Mouse (Mus musculus) cerebellum, postnatal 4 days (tissue): ENCODE results near the gene Usp15.

Experiments
- DNase-seq, 2 experiments: peaks; one replicate each; pipeline ENCODE4 v3.0.0; 2022; ENCODE audit warnings: low spot score in 2 of 2, mixed read lengths in 1 of 2

The Usp15 gene

DNA sequence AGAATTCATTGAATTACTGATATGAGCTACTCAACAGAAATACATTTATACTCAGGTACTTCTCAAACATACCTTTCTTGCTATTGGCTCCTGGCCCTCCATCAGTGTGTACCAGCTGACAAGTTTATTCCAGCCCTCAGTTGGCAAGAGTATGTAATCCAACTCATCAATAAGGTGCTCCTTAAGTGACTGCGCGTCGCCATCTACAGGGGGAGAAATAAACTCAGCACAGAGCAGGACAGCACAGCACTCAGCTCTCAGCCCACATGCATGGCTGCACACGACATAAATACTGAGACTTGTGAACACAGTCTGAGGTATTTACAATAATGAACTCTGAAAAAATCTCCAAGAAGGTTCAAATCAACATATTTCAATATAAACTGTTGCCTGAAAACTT, 21.0 kb downstream of the Usp15 start:
- no peak for DNase-seq

DNA sequence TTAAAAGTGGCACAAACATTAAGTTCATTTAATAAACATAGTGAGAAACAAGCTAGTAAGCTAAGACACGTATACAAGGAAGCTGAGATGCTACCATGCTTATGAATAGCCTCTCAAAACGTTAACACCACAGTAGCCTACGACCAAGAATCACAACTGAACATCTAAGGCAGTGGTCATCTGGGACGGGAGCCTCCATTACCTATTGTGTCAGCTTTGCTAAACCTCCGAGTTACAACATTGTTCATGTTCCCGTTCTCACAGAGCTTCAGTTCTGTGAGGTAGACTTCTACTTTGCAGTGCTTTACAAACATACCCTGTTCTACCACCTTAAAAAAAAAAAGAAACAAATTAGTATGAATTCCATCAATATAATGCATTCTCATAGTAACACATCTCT, 25.9 kb downstream of the Usp15 start:
- DNase-seq: no peak

DNA sequence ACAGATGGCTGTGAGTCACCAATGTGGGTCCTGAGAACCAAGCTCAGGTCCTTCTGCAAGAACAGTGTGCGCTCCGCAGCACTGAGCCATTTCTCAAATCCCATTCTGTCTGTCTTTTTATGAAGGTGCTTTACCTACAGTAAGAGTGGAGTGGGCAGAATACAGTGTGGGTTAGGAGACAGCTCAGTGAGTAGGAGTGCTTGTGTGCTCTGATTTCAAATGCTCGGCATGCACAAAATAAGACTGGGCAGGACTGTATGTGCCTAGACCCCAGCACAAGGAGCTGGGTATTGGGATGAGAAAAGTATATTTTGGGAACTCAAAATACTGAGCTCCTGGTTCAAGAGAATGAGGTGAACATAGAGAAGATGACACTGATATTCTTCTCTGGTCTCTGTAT, 31.3 kb downstream of the Usp15 start:
- no peak for DNase-seq

DNA sequence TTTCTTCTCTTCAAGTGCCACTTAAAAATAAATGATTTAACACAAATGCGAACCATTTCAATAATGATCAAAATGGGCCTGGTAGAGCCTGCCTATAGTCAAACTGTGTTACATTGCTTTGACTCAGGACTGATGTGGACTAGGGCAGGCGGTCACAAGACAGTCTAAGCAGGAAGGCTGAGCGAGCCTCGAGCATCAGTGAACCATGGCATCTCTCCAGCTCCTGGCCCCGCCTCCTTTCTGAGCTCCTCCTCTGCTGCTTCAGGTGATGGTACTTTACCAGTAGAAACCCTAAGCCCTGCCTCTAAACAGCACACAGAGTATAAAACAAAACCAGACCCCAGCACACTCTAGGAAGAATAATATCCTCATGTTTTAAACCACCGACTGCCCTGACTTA, 36.3 kb downstream of the Usp15 start:
- DNase-seq: no peak

DNA sequence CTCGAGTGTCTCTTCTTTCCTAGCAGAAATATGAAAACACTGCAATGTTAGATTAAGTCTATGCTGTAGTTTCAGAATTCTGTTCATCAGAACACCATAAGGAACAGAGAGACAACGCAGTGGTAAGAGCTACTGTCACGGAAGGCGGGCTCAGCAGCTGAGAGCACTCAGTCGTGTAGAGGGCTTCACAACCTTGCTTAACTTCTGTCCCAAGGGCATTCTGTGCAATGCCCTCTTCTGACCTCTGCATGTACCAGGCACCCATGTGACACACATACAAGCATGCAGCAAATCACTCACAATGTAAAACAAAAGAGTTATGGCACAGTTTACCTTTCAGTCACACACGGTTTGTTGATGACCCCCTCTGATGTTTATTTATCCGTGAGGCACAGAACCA, 37.5 kb downstream of the Usp15 start:
- no peak for DNase-seq

DNA sequence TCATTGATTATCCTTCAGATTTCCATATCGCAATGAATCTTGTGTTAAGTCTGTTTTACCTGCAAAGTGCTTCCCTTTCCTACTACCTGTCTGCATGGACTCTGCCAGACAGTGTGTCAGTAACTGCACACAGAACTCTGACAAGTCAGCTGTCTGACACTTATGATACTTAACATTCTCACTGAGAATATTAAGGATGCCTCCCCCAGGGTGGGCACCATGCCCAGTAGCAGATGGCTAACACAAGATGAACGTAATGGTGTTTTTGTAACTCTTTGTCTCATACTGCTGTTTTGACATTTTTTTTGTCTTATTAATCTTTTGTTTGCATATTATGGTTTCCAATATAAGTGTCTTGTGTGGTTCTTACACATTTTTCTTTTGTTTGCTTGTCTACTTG, 40.4 kb downstream of the Usp15 start:
- DNase-seq: peak in 1 of 2 experiments; percentile 27

DNA sequence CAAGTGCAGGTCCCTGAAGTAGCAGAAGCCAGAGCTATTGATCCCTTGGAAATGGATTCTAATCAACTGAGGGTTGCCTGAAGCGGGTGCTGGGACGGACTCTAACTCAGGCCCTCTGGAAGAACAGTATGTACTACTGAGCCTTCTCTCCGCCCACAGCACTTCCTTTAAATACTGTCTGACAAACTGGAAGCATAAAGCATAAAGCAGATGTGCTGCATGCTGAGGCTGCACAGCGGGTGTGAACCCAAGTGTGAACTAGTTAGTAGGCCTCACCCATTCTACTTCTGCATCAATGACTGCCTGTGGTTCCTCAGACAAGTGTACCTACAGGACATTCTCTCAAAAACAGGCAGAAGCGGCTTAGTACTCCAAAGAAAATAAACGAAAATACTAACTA, 41.0 kb downstream of the Usp15 start:
- no peak for DNase-seq

DNA sequence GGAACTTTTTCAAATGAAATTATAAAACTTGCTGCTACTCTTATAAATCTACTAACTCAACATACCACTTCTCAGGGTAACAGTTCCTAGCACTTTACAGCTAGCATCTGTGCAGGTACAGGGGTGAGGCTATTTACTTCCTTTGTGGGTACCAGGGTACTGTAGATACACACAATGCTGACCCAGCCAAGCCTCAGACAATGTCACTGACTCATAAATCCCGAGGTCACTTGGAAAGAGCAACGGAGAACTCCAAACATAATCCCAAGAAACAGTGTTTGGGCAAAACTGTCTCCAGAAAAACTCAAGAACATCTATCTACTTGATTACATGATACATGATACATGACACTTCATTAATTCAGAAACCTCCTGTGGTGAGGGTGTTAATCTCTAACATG, 43.5 kb downstream of the Usp15 start:
- DNase-seq: no peak

DNA sequence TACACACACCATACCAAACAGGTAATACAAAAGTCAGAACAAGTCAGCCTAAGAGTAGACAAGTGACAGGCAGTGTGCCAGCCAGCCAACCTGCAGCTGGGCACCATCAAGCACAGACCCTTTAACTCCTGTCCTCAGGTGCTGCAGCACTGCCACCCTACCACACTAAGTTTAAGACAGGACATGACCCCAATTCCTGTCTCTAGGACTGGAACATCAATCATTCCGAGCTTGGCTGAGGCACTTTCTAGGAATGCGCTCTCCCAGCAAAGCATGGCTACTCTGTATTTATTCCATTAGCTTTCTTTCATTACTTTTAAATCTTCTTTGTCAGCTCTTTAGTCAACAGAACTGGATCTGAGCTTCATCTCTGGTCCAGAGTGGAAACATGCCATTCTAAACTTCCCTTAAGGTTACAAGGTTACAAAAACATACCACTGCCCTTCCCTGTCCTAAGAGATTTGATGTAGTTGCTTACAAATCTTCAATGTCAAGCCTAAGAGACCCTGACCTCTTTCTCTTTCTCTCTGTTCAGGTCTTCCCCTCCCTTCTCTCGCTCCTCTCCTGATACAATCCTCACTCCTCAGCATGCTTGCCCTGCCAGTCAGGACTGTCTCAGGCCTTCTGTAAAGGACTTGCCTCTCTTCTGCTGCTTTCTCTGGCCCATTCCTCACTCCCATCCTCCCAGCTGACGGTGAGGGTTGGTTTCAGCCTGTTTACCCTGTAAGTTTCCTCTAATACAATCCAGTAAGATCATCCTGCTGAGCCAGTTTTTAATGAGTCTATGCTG, 48.6 kb downstream of the Usp15 start:
- DNase-seq: no peak

DNA sequence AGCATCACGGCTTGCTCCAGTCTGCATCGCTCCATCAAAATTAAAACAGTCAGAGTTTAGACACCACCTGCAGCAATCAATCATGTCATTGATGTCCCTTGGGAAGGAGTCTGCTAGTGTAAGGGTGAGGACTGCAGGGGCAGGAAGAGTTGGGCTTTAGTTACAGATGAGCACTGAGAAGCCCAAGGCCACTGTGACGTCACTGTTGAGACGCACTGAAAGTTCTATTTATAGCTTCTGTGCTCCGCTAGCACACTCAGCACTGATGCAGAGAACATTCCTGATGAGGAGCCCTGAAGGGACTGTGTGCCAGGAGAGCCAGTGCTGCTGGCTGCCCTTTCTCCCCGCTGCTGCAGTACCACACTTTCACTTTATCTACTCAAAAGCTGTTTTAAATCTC, 49.6 kb downstream of the Usp15 start:
- DNase-seq: no peak

DNA sequence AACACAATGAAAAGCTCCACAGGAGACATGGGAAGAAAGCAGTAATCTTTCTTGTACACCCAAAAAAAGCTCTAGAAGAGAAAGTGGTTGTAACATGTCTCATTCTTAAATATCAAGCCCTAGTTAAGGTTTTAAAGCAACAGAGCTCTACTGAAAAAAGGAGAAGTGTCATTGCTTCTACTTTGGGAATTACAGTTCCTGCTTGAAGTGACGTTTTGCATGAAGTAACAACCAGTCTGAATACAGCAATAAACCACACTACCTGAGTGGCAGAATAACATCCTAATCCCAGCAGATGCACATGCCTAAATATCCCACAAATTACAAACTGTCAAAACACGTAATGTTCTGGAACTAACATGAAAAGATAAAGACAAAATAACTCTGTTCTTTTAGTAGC, 50.4 kb downstream of the Usp15 start:
- no peak for DNase-seq

DNA sequence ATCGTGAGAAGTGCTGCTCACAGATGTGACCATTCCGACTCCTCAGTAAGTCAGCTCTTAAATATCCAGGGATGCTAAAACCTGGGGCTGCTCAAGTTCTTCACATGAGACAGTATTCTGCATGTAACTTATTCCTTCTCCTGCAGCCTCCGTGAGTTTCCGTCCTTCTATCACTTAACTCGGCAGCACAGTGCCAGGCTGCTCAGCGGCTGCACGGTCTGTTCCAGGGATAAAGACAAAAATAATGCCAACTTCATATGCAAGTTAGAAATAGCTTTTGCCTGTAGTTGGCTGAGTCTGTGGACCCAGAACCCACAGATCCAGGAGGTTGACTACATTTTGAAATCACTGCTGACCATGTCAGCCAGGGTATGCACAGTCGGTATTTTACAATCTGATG, 52.5 kb downstream of the Usp15 start:
- no peak for DNase-seq

DNA sequence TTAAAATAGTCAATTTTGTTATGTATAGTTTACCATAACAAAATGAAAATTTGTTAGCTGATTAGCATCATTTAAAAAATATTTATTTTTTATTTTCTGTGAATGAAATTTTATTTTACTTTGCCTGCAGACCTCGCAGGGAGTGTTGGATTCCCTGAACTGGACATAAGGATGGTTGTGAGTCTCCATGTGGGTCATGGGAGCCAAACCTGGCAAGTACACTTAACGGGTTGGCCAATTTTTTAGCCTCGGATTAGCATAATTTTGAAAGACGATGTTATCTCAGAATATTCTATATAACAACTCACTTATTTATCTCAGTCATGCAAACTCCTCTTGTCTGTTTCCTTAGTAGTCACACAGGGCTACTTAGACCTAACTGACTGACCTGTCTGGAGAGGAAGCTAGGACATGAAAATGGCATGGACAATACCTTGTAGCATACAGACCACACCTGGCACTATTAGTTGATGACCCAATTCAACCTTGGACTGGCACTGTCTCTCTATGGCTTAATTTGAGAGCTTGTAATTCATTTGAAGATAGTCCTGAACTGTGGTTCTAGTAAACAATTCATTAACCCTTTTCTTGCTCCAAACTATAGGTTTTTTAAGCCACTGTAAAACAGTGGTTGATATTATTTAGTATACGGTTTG, 54.3 kb downstream of the Usp15 start:
- no peak for DNase-seq

DNA sequence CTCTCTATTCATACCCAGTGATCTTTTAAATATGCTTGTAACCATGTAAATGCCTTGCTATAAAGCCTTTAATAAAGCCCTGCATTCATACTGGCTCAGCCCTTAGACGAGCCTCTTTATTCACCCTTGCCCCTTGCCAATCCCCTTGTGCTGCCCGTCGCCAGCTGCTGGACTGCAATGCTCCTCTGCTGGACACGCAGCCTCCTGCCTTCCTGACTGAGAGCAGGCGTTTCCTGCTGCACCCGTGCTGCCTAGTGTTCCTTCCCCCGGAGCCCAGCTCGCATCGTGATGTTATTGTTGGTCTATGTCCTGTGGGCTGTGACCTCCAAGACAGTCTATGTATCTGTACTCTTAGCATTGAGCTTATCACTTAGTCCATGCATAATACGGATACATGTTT, 61.0 kb downstream of the Usp15 start:
- DNase-seq: no peak

DNA sequence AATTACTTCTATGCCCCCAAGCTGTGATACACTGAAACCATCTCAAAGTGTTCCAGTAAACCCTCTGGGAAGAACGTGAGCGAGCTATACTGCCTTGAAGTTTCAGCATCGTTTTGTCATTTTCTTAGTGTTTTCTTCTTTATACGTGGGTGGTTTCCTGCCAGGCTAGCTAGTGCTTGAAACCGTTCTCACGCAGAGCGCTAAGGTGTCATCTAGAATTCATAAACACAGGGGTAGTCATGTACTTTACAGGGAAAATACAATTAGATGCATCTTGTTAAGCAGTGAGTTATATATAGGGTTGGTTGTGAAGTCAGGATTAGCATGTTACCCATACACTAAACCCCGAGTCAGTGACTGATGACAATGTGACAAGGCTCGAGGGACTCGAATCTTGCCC, 65.3 kb downstream of the Usp15 start:
- no peak for DNase-seq

DNA sequence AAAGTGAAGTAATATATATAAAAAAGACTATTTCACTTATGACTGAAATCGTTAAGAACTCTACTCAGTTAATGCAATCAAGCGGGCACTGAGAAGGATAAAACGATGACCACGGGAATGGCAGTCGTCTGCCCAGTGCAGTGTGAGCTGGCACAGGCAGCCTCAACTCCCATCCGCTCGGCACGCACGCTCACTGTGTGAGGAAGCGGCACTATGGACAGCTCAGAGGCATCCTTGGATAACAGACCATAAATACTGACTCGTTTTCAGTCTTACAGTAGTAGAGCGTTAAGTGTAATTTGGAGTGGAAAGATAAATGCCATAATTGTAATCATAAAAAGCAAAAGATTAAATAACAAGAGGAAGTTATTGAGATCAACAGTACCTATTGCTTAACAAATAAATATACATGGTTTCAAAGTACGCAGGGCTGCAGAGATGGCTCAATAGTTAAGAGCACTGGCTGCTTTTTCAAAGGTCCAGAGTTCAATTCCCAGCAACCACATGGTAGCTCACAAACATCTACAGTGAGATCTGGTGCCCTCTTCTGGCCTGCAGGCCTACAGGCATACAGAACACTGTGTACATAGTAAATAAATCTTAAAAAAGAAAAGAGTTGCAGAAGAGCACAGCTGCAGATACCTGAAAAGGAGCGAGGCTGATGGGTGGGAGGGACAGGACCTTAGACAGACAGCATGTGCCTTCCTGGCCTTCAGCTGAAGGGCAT, 76.0 kb downstream of the Usp15 start:
- DNase-seq: no peak

DNA sequence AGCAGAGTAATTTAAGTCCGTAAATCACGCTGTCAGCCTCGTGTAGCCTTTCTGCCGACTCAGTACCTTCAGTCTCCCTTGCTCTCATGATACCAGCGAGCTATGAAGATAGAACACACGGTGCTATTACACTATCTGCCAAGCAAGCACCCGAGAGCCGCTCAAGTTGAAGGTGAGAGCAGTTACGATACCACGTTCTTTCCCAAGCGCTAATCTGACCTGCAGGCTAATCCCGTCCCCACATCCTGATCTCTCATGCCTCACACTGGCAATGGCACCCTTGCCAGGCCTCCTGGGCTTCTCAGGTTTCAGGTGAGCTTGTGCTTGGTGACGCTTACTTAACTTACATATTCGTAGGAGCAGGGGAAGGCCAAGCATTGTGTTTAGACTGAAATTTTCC, 79.9 kb downstream of the Usp15 start:
- DNase-seq: no peak

DNA sequence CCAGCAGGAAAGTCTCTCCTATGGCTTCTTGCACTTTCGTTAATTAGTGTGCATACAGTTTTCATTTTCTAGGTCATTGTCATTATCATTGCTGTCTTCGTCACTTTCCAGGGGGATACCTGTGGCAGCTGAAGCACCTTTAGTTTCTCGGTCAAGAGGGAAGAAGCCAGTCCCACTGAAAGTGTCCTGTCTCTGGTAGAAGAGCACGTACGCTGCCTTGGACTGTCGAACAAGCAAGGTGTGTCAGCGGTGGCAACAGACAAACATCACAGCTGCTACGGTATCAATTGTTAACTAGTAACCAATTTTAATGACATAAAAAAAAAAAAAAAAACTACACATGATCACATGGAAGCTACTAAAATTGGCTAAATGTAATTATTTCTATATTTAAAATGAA, 83.3 kb downstream of the Usp15 start:
- no peak for DNase-seq

DNA sequence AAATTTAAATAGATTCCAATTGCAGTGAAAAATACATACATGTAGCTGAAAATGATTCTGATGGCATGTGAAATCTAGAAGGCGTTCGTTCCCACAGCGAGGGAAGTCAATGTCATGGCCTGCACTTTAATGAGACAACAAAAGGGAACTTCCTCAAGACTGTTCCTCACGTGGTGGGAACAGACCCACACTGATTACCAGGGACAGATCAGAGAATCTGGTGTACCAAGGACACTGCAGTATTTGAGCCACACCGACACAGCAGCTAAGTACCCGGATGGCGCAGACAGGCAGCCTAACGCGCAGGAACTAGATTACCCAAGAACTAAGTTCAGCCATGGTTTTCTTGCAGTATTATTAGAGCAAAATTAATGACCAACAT, 84.0 kb downstream of the Usp15 start:
- no peak for DNase-seq

DNA sequence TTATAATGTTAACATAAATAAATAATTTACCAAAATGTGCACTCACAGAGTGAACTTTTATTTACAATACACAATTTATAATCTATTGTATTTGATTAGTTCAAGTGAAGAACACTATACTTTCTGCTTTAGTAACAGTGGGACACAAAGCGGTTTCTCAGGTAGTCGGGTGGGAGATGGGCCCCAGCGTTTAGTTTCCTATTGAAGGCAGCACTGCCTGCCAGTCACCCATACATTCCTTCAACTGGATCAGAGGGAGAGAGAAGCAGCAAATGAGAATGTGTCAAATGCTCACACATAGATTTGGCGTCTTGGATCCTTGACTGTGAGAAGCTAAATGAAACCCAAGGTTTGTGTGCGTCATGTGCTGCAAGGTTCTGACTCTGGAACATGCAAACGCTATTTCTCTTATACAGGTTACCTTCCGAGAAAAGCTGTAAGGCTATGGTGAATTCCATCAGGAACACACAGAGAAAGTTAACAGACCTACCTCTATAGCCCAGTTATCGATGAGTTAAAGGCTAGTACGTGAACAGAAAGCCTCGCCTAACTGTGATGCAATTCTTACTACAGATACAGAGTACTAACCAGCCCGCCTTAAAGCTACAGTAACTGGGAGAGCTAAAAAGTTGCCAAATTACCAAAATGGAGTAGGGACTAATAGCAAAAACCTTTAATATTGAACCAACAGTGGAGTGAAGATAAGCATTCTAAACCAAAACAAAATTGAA, 84.6 kb downstream of the Usp15 start:
- no peak for DNase-seq

DNA sequence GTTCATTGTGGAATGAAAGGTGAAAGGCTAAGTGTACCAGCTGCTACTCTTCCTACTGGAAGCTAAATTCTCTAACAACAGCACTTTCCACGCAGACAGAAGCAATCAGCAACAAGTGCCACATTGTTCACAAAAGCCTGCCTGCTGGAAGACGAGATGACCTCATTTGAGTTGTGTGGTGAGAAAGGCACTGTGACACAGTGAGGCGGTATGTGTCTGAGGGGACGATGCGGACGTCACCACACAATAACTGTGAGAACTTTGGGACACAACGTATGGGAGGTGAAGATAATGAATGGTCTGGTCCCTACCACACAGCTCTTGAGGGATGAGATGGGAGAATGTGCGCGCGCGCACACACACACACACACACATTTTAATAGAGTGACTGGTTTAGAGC, 86.2 kb downstream of the Usp15 start:
- DNase-seq: no peak

DNA sequence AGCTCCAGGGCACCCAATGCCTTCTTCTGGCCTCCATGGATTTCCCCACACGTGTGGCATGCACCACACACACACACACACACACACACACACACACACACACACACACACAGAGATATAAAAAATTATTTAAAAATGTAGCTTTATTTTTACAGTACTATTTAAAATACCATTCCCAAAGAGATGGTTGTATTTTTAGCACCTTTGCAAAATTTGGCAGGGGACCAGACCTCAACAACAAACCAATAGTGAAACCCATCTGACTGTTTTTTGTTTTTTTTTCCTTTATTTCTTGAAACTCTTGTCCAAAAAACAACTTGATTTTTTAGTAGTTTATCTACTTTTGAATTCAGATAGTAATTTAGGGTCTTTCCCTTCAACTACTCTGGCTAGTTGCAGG, 88.3 kb downstream of the Usp15 start:
- DNase-seq: no peak
